Mouse (Mus musculus): ENCODE measurements at regions not wholly inside any gene's neighbourhood (a gene's known extent, or its start where the extent isn't known, plus 50 kb on each side); places are given as distances from the start of the nearest gene placed in this dataset.

DNA sequence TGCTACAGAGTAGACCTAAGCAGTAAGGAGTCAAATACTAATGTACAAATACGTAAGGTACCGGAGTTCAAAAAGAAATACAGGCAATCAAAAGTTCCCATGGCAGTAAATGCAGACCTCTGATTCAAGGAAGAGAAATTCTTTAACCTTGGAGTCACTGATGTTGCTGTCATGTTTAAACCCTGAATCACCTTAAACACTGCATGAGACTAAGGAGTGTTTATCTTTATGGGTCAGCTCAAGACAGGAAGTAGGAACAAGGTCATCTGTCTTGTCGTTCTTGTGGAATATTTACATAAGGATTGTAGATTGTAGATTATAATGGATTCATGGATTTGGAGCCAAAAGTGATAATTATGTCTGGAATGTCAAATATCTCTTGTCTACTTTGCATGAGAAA is 1708.7 kb upstream of the Slc10a2 start:
- no peak for DNase-seq (ENCODE audit: low spot score)

DNA sequence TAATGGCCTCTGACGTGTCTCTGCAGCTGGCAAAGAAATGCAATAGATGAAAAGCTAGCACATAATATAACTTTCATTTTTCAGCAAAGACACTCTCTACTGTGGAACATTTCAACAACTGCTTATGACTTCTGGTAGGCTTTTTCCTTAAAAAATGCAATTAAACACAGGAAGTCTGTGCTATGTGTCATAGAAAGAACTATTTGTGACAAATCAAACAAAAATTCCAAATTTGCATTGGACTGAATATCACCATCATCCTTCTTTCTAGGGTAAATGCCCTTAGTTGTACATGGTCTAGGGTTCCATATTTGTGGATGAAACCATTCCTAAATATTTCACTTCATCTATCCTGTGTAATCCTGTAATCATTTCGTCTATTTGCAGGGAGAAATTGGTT is 1702.0 kb upstream of the Slc10a2 start:
- DNase-seq (ENCODE audit: low spot score) = no peak

DNA sequence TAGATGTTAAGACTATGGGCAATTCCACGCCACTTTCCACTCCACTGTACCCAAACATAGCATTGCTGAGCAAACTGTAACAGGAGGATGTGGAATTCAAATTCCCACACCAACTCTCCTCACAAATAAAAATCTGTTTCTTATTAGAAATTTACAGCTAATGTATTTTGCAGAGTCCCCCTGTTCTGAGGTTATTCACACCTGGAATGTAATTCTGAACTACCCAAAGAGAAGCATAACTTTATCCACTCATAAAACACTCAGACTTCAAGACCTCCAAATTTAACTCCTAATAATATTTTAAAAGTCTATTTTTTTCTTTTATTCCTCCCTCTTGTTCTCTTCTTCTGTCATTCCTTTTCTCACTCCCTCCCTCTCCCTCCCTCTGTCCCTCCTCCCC is 1698.0 kb upstream of the Slc10a2 start:
- DNase-seq (ENCODE audit: low spot score) = no peak

DNA sequence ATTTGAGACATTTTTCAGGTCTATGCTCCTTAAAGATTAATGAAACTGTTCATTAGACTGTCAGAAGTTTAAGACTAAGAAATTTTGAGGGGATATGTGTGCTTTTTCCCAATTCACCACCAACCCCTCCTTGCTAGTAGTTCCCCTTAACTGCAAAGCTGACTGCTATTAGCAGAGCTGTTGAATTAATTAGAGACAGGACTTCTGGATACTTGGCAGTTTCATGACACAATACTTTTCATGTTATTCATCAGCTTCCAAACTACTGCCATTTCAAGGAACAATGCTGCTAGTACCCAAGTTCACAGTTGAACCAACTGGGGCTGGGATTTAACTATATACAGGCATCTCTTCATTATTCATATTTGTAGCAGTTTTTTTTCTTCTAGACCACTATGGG is 1695.9 kb upstream of the Slc10a2 start:
- DNase-seq (ENCODE audit: low spot score) = no peak

DNA sequence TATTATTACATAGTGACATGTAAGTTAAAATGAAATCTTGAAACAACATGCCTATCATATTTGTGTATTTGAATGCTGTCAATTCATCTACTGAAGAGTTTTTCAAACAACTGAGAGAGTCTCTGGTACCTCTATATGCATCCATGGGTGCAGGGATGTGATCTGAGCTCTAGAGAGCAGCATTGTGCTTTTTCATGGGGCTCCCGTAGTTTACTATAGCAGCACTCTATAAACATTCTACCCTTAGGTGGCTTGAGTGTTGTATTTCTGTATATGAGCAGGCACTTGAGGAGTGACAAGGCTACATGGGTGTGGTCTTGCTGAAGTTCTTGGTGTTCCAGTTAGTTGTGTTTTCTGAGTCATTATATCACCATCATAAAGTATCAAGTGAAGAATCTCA is 1683.9 kb upstream of the Slc10a2 start:
- DNase-seq (ENCODE audit: low spot score) = no peak

DNA sequence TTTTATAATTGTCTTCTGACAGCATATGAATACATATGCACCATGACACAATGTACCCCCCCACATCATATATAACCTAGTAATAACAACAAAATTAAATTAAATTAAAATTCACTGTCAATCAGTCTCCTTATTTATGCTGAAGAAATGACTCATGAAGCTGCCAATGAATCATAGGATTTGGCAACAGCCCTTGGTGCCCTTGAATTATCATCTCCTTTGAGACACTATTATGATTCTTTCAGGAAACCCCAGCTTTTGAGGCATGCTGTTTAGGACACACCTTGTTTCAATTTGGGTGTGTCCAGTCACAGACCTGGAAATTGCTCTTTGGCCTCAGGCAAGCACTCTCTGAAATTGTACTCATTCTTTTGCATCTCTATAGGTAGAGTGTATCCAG is 1675.8 kb upstream of the Slc10a2 start:
- no peak for DNase-seq (ENCODE audit: low spot score)

DNA sequence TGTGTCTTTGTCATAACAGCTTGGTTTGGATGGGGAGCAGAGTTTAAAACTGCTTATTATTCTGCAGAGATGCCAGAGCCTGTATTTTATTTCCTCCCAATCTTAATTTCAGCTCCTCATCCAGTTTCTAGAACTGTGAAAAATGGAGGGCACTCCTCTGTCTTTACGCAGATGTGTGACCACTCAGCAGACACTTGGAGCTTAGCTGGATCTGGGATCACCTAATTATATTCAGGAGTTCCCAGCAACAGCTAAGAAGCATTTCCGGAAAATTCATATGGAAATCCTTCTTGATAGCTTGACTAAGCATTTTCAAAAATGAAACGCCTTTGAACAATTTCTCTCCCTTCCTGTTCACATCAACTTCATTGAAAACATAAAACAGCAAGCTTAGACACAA is 1670.0 kb upstream of the Slc10a2 start:
- no peak for DNase-seq (ENCODE audit: low spot score)

DNA sequence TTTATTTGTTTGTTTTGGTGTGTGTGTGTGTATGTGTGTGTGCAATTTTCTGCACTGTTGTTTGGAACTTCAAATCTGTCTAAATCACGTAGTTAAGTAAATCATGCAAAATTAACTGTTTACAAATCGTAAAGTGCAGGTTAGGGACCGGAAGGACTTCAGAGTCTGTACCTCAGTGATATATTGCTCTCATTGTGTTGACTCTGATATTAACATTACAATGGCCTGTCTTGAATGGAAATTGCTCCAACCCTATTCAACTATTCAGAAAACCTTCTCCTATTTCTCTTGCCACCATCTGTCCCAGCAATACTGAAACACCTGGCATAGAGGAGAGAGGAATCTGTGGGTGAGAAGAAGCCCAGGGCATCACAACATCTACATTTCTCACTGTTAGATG is 1624.4 kb upstream of the Slc10a2 start:
- DNase-seq (ENCODE audit: low spot score) = no peak

DNA sequence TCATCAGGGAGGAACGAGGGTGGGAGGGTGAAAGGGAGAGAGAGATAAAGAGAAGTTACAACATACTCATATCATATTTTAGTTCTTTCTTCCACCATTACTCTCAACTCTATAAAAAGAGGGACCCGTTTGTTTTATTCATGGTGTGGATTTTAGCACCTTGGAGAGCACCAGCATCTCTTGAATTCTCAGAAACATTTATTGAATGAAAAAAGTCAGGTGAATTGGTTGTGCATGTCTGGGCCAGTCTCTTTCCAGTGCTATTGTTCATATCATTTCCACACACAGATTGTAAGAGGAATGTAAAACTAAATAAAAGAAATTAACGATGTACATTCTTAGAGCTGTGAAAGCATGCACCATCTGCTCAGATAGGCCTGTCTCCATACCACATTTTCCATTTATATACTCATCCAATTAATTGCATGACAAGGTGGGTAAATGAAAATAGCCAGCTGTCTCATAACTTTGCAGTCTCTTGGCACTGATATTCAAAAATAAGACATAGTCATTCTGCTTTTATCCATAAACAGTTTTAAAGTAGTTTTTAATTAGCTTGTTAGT is 1603.8 kb upstream of the Slc10a2 start:
- no peak for DNase-seq (ENCODE audit: low spot score)

DNA sequence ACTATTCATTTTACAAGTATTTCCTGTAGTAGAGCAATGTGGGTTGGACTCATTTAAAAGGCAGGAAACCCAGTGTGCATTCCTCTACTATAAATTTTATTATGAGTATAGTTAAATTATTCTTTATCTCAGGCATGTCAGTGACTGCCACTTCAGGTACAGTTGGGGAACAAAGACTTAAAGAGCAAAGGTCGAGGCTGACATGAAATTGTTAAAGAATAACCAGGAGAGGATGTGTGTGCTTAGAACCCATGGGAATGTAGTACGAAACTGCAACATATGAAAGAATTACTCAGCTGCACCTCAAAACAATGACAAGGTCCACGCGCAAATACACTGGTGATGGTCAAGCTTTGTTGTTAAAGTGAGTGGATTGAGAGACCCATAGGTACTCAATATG is 1583.4 kb upstream of the Slc10a2 start:
- DNase-seq (ENCODE audit: low spot score) = no peak

DNA sequence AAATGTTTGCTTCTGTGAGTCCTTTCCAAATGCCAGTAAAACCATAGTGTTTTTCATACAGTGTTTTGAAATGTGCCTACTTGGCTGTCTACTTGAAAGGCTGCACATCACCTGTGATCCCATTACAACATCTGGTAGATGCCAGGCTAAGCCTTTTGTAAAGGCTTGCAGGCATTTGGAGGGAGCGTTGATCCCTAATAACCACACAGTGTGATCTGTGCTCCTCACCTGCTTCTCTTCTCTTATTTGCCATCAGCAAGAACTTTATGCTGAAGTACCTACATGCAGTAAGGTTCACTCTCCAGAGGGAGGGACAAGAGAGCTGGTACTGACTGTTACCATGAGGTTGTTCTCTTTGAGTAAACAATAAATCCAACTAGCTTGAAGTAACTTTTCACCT is 1553.7 kb upstream of the Slc10a2 start:
- no peak for DNase-seq (ENCODE audit: low spot score)

DNA sequence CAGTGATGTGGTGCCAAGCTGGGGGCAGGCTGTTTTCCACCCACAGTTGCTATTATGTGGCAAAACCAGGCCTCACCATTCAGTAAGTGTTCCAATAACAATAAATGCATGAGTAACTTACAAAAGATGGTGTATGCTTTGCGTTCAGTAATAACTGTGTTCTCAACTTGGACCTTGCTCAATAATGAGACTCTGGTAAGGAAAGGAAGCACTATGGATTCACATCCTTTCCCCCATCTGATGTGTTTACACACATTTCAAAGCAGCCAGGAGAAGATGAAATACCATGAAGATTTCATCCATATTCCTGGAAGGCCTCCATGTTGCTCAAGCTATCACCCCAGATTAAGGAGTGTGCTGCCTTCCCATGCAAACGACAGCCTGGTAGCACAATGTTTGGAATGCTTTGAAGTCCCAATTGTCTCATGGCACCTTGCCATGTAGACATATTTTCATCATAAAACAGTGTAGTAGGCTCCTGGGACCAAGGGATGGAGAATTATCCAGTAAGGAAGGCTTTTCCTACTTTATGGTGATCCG is 1552.4 kb upstream of the Slc10a2 start:
- no peak for DNase-seq (ENCODE audit: low spot score)

DNA sequence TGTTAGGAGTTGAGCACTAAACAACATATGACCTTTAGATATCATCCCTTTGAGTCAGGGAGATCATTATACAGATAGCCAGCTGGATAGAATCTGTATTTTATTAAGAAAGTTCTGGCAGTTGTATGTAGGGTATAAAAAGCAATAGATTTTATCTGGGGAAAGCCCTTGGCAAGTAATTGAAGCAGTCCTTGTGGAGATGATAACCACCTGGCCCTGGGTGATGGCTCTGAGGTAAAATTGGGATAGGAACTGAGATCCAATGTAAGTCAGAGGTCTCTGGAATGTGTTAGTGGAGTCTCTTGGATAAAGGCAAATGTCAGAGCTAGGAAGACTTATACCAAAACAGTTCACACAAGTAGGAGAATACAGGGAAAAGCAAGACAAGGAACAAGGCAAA is 1547.0 kb upstream of the Slc10a2 start:
- DNase-seq (ENCODE audit: low spot score) = no peak

DNA sequence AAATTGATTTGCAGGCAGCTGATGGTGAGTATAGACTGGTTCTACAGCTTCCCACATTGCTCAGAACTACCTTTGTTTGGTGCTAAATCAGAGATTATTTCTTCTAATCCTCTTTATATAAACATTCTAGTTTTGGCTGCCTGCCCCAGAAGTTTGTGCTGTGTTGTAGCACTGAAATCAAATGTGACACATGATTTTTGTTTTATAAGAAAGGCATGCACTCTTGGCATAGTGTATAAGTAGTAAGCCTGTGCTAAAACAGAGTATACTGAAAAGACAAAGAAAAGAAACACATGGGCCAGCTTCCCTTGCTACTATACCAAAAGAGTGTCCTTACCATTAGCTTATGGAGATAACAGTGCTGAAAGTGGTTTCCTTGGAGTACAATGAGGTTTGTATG is 1542.9 kb upstream of the Slc10a2 start:
- DNase-seq (ENCODE audit: low spot score) = no peak

DNA sequence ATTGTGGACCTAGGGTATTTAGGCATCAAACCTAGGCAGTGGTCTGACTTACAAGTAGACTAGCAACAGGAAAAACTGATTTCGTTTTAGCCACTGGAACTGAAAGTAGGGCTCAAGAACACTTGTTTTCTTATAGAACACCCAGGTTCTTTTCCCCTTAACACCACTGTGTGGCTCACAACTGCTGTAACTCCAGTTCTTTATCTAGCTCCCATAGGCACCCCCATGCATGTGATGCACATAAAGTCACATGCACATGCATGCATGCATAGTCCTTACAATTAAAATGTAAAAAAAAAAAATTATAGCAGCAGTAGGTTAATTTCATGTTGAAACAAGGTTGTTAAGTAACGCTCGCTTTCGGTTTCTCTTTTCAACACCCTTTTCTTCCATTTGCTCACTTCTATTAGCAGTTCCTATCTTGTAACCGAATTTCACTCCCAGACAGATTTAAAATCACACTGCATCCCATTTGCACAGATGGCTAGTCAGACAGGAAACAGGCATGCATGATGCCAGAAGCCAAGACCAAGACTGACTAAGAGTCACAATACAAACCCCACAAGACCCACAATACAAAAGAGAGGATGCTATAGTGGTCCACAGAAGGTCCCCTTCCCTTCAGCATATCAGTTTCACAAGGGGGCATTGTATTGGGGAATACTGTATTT is 1540.3 kb upstream of the Slc10a2 start:
- DNase-seq (ENCODE audit: low spot score) = no peak

DNA sequence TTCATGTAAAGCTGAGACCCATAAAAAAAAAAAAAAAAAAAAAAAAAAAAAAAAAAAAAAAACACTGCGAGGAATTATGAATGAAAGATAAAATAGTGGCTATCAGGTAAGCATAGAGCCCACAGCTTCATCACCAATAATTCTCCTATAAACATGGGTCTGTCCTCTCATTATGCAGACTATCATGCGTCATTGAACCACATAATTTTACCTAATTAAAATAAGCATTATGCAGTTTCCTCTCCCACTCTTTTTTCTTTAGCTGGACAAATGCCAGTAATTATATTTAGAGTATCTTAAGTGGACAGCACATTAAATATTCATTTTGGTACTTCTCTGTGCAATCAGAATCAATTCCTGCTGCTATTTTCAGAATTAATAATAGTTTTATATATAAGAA is 1539.2 kb upstream of the Slc10a2 start:
- DNase-seq (ENCODE audit: low spot score) = no peak

DNA sequence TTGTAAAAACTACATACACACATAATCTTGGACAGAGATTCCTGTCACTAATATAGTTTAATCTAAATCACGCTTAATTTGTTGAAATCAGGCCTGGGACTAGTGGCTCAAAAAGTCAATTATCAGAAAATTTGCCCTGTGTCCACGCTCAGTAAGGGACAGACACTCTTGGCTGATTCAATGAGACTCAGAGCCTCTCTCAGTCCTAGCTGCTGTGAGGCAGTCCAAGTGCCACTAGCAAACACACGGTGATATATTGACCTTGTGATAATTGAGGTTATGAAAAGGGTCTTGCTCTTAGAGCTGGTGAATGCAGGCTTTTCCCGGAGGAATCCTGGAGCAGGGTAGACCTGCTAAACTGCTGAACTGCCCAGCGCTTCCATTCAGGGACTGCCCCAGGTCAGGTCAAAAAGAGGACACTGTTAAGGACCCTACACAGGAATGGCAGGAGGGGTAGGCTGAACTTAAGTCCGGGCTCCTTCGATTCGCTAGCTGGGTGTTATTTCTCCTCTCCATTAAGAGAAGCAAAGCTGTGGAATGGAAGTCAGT is 1521.9 kb upstream of the Slc10a2 start:
- no peak for DNase-seq (ENCODE audit: low spot score)

DNA sequence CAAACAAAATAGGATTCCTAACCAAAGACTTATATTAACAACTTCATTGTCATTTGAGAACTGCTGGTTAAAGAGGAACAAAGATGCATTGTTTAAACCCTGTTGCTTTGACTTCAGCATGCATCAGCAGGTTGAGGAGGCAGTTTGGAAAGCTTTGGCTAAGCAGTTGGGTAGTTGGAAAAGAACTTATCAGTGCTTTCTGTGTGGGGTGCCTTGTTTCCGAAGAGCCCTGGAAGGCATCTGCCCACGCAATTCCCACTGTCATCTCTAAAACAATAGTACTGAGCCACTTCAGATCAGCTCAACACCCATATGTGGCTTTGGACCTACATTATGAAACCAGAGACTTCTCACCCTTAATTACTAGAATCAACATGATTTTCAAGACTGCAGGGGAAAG is 1503.7 kb upstream of the Slc10a2 start:
- no peak for DNase-seq (ENCODE audit: low spot score)

DNA sequence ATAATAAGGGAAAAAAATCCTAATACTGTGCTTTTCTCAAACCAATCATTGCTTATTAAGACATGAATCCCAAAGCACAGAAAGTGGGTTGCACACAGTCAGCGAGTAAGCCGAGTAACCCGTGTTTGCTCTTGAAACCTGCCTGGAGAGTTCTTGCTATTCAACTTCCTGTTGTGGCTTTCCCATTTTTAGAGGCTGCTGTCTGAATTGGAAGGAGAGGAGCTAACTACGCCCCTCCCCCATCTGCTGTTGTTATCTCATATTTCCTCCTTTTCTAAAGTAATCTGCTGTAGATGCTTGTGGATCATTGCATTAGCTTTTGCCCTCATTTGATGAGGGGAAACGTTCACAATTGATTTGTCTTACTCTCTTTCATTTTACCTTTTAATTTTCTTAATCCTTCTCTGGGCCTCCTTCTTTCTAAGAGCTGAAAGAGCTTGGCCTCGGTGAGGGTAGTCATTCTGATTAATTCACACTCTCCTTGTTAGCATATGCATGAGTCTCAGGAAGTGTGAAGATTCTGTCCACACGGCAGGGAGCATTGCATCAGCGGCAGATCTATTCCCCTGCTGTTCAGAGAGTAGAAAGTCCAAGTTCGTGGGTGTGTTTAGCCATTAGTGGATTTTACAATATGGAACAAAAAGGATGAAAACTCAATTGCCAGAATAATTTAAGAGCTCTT is 1501.8 kb upstream of the Slc10a2 start:
- no peak for DNase-seq (ENCODE audit: low spot score)

DNA sequence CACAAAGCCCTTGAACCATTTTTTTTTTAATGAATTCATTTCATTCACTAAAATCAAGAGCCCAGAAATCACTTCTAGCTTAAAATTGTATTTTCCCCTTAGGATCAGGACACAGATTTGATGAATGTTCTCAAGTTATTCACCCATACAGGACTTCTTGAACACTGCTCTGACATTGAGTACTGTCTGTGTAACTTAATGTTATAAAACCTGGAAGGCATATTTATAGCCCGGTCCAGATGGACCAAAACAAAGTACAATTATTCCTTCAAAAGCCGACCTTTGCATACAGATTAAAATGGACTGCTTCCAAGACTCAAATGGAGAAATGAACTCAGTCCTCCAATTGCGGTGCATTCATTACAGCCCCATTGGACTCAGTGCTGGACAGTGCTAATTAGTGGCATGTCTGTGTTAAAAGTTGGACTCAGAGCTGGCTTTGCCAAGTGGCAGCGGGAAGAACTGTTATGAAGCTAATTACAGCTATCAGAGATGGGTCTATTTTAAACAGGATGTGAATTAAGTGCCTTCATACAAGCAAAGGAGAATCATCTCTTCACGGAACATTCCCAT is 1499.2 kb upstream of the Slc10a2 start:
- DNase-seq (ENCODE audit: low spot score) = no peak

DNA sequence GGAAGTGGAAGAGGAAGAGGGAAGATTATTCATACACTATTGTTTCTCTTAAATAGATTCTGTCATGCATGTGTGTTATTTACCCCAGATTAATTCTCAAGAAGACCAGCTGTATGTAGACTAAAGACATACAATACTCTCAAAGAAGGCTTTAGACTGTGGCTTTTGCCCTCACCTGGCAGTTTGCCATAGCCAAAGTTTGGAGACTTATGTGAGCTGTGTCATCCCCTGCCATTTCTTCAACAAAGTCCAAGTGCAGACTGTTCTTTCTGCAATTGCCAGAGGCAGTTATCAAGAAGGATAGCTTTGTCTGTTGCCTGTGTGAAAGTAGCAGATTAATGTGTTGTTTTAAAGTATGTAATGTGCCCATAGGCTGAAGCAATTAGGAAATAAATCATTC is 1485.0 kb upstream of the Slc10a2 start:
- DNase-seq (ENCODE audit: low spot score) = no peak

DNA sequence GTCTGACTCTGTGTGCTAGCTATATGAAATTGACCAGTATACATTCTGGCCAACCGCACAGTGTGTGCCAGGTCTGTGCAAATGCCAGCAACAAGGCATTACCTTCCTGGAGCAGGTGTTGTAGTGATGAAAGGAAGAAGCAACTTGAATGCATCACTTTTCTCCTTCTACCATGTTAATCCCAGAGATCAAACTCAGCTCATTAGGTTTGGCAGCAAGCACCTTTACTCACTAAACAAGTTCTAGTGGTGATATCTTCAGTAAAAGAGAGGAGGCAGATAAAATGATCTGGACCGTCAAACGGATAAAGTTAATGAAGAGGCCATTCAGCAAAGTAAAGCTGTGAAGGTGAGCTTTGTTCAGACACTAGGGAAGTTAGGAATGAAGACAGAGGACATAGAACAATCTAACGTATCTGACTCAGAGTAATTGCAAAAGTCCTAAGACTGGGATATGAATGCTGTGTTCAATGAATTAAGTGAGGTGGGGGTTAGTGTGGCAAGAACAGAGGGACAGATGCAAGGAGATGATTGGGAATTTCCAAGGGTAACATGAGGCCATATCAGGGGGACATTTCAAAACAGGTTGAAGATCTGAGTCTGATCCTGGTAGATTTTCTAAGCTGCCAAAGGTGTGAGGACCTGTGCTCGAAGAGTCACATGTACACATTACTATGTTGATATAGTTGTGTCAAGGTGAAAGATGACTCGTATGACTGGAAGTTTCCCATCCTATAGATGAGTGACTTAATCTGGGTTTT is 1478.4 kb upstream of the Slc10a2 start:
- no peak for DNase-seq (ENCODE audit: low spot score)

All from ovary, postnatal 36 days (tissue).